Mouse (Mus musculus) CD4-positive, CD25-positive, alpha-beta regulatory T cell, adult 4 months (primary cell): Measurements from ENCODE around the gene Erv3. TPM values are rescaled to one million over a fixed set of nuclear protein-coding genes. Genes with fewer than 3 reads are reported as not detected.
"Not testable (repeated sequence)": the region's sequence is repeated elsewhere in the genome, so short reads cannot be mapped to it uniquely, and the experiment has no call there.

Experiments
- ATAC-seq: one replicate; pipeline ENCODE4 v1.8.0; 2017
- polyA plus RNA-seq, 2 experiments: library from polyadenylated mRNA; unstranded; fragments of 100-300 nt; shearing (Covaris generic); gene quantifications; one replicate each; pipeline ENCODE4 v1.2.1; 2017

The Erv3 gene
- polyA plus RNA-seq, 2 experiments from 2014 or later: not detected

DNA sequence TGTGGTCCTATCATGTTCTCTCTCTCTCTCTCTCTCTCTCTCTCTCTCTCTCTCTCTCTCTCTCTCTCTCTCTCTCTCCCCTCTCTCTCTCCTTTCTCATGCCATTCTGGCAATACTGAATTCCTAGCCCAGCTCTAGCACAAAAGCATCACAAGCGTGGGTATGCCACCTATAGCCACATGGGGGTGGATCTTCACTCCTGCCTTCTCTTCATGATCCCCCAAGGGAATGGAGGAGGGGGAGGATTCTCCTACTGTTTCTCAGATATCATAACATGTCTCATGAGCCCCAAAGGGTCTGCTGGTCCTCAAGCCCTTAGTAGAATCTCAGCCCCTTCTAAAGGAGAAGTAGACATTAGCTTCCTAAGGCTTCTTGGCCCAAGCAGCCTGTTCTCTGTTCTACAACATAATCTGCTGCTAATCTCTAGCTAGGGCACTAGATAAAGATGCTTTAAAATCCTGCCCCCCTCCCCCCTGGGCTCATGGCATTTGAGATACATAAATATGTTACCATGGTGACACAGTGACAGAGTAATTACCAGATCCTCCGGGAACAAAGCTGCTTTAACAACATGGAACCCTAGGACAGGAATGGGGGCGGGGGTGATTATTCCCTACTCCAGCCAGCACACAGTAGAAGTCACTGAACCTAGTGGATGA lies 3.2 kb upstream of the Erv3 start:
- no peak for ATAC-seq

DNA sequence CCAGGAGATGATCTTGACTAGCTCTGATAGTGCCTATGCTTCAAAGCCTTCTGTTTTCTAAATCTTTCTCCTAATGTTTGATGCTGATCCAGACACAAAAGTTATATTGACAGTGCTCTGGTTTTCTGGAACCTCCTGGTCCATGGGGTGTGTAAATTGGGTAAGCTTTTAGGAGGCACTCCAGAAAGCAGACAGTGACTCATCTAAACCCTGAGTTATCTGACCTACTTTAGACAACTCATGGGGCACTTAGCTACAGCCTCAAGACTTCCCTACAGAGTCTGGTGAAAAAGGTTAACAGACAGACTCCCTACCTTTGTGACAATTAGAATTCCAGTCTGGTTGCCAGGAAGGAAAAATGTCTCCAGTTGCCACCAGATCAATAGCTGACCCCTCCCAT lies 1.7 kb downstream of the Erv3 start:
- no peak for ATAC-seq

GRCm38 (mm10) chr2:131853719-131854118 lies 5.8 kb downstream of the Erv3 start:
- no peak for ATAC-seq

GRCm38 (mm10) chr2:131851333-131852092 lies 8.0 kb downstream of the Erv3 start:
- no peak for ATAC-seq

DNA sequence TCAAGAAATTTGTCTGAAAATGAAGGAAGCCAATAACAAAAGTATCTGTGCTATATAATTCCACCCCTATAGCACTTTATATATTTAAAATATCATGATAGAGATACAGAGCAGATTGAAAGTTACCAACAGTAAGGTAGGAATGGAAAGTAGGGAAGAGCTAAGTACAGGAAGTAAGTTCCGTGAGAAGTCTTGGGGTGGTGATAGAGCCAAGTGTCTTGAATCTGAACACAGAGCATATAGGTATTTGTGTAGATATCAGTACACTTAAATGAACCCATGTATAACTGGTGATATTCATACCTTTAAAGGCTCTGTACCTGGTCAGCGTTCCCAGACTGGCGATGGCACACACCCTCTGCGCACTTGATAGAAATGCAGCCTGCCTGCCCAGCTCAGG lies 9.5 kb downstream of the Erv3 start:
- ATAC-seq: no peak

DNA sequence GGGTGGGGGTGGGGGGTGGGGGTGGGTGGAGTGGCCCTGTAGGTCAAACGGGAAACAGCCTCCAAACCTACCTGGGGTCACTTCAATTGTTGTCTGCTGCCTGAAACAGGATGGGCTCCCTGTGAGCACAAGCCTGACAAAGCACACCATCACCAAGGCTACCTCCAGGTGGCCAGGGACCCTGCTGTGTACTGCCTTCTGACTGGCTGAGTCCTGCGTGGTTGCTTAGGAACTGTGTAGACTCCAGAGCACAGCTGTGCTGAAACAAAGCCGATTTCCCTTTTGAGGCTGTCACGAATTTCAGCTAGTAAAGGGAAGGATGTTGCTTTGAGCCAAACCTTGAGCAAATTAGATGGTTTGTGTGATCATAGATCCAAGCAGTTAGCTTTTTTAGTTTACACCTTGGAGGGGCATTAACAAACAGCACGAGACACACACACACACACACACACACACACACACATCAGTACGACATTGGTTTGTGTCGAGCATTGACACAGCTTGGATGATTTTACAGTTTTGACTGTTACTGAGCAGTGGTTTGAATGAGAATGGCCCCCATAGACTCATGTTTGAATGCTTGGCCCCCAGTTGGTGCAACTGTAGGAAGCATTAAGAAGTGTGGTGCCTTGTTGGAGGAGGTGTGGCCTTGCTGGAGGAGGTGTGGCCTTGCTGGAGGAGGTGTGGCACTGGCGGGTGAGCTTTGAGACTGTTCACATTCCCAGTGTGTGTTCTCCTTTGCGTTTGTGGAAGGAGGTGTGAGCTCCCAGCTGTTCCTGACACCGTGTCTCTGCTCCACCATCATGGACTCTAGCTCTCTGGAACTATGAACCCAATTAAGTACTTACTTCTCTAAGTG lies 11.8 kb downstream of the Erv3 start:
- no peak for ATAC-seq

- ATAC-seq: no peak
These were observed 12.7 kb downstream of the Erv3 start for GRCm38 (mm10) chr2:131846811-131847210.

- ATAC-seq: no peak
These were observed 13.3 kb downstream of the Erv3 start for GRCm38 (mm10) chr2:131846132-131846710.

- no peak for ATAC-seq
These were observed 13.9 kb downstream of the Erv3 start for GRCm38 (mm10) chr2:131845671-131846070.

- ATAC-seq: no peak
These were observed 17.0 kb downstream of the Erv3 start for GRCm38 (mm10) chr2:131842568-131842967.

DNA sequence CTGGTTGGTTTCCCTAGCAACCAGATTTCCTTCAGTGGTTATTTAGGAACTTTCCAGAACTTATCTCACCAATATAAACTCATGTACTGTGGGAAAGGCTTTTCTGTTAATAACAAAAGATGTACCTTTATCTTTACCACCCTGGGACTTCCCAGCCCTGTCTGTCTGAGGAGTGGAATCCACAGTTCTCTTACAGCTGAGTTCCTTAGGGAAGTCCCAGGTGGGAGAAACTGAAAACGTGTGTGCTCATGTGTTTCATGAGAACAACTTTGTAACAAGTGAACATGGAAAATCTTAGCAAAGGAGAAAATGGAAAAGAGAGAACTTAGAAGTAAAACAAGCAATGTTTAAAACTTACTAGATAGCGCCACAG lies 18.2 kb downstream of the Erv3 start:
- no peak for ATAC-seq

GRCm38 (mm10) chr2:131840611-131841320 lies 18.8 kb downstream of the Erv3 start:
- ATAC-seq: no peak

GRCm38 (mm10) chr2:131834296-131834695 lies 25.3 kb downstream of the Erv3 start:
- ATAC-seq: no peak

DNA sequence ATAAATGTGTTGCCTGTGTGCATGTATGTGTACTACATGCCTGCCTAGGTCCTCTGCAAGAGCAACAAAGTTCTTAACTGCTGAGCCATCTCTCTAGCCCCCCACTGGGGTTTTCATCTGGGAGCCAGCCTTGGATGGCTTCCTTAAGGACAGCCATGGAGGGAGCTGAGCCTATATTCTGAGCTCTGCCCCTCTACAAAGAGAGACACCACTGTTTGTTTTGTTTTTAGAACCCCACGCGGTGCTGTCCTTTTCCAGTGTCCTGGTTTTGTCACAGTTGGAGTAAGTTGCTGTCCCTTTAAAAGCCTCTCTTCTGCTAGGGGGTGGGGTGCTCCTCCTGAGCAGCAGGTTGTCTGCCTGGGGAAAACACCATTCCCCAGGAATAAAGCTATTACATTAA lies 27.7 kb downstream of the Erv3 start:
- ATAC-seq: no peak

DNA sequence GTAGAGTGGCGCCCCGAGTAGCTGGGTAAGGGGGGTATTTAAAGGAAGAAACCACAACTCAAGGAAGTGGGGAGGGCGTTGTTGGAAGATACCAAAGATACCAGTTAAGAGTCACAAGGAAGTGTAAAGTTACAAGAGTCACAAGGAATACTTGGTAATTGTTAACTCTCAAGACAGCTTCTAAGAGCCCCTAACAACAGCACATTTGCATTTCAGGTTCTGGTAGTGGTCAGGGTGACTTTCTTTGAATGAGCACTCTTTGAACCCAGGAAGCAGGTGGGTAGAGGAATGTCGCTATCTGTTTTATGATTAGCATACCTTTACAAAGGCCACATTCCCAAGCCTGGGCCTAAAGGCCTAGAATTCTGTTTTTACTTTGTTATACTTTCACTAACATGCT lies 28.6 kb downstream of the Erv3 start:
- ATAC-seq: not testable (repeated sequence)

DNA sequence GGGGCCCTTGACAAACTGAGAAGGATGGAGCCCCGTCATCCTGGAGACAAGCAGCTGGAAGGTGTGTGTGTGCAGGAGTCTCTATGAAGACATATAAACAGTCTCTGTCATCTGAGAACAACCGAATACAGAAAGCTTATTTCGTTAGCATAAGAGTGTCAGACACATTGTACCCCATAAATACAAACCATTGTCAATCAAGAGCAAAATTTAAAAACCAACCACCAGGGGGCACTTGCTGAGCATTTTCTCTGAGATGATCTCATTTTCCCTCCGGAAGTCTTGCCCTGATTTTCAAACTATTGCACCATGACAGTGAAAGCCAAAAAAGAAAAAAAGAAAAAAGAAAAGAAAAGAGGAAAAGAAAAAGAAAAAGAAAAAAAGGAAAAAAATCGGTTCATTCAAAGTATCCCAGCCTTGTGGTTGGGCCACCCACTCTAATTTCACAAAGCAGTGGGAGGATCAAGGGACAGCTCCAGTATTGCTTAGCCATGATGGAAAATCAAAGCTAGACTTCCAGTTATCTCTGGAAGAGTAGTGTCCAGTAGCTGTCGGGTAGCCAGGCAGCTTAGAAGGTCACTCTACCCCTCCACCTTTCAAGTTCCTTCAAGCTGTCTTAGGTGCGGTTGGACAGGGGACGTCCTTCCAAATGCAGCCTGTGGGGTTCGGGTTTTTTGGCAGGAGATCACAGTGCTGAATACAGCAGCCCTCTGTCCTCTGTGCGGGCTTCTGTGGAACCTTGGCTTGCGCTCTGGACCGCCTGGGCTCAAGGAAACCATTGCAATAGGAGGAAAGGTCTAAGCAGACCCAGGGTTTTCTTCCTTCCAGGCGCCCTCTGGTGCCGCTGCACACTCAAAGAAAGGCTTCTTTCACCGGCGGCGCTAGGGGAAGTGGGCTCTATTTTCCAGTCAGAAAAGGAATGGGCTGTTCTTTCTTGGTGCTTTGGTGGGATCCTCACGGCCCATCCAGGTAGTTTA lies 31.3 kb downstream of the Erv3 start:
- ATAC-seq: peak; percentile 73

DNA sequence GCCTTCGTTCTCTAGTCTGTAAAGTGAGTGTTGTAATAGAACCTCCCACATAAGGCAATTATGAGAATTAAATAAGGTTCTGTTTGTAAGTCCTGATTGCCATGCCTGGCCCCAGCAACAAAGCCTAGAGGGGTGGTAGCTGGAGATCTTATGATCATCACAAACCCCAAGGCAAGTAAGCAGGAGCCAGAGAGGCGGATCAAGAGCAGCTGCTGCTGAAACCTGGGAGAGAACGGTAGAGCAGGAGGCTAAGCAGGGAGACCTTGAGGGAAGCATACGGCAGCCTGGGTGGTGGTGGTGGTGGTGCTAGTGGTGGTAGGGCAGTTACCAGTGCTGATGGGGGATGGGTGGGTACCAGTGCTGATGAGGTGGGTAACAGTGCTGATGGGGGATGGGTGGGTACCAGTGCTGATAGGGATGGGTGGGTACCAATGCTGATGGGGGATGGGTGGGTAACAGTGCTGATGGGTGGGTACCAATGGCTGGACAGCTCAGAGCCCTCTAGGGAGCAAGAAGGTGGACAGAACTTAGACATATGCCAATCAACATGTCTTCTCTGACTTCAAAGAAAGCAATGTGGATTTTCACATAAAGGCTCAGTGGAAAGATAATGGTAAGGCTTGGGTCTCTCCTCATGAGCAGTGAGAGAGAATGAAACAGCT lies 32.4 kb downstream of the Erv3 start:
- no peak for ATAC-seq

DNA sequence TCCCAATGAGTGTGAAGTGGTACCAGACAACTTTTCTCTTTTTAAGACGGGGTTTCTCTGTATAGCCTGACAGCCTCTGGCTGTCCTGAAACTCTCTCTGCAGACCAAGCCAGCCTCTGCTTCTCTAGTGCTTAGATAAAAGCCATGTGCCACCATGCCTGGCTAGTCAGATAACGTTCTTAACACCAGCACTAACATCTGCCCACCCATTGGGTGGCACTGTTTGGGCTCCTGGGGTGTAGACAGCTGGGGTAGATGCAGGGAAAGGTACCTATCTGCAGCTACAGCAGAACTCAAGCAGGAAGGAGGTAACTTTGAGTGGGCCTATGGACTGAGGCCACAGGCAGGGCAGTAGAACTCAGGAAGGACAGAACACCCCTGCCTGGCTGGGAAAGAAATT lies 34.0 kb downstream of the Erv3 start:
- no peak for ATAC-seq

DNA sequence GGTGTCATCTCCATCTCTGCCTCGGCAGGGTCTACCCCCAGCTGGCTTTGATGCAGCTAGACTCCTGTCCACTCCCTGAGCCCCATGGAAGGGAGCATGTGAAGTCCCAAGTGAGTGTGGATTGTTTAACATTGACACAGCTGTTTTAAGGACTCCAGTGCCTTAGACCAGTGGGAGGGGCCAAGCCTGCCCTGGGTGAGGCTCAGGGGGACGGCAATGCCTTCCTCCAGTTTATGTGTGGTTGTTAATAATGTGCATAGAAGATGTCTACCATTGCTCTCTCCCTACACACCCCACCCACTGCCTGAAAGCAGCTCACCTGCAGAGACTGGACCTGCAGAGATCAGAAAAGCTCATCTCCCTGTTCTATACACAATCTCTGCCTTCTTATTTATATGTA lies 35.6 kb downstream of the Erv3 start:
- no peak for ATAC-seq

GRCm38 (mm10) chr2:131822492-131822891 lies 37.1 kb downstream of the Erv3 start:
- no peak for ATAC-seq

GRCm38 (mm10) chr2:131821708-131821990 lies 37.9 kb downstream of the Erv3 start:
- ATAC-seq: no peak
